Comparison of ENCODE assay signal across 9 mouse cellular contexts in the genomic region with DNA sequence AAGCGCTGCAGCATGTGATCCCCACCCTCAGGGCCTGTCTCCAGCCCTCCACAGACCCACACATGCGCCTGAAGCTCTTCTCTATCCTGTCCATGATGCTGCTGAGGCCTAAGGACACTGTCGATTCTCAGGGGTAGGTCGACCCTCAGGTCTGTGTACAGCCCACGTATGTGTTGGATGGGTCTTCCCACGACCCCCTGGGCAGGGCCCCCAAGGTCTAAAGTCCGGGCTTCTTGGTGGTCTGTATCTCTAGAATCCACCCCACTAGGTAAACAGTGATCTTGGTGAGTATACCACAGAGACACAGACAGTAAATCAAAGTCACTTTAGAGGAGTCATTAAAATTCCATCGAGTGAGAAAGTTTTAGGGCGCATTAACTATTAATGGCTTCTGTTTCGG. TPM values are rescaled to one million over a fixed set of nuclear protein-coding genes. Genes with fewer than 3 reads are reported as not detected.
A peak's percentile ranks its signal among the peaks of the same experiment; 100 is the strongest.
DNase-seq lines count a peak whose midpoint lies in the region; ATAC-seq and TF ChIP-seq lines count a peak whose summit lies in the region.
"Had no signal": no experiment of that assay in that cellular context is flagged by ENCODE, and none has a peak within 500 bp of the region (broad histone marks: within the 10 kb centered on the region; RNA-seq: fewer than 3 reads in every experiment).

No protein-coding gene starts in this region.

- TF ChIP-seq CTCF in hindbrain, postnatal 0 days (IDR thresholded peaks at IDR 0.05; ENCODE audit: low read depth) = no peak

- peak; percentile 14 to 48 for DNase-seq in kidney, postnatal 4 days
- DNase-seq in kidney, adult 8-10 months = no peak
- DNase-seq in hindbrain, postnatal 0 days (ENCODE audit: low spot score) = no peak
- DNase-seq in natural killer cell, adult 2 months (ENCODE audit: low spot score in 2 of 2) = no peak
- DNase-seq in left cerebral cortex, adult 8-10 months (ENCODE audit: low spot score in 2 of 2) = no peak

- ATAC-seq in forebrain, embryonic 13.5 days = no peak
- ATAC-seq in forebrain, embryonic 12.5 days (ENCODE audit: low FRiP score) = no peak
- ATAC-seq in hindbrain, postnatal 0 days = no peak; the same call in 1 of the 2 replicates
- ATAC-seq in neural tube, embryonic 12.5 days (ENCODE audit: low FRiP score, low read depth) = peak; percentile 31; the same call in 1 of the 2 replicates

- no peaks in the 10 kb centered on the region for H3K9me3 ChIP-seq in forebrain, embryonic 13.5 days (replicated peaks)
- no peaks in the 10 kb centered on the region for H3K9me3 ChIP-seq in forebrain, embryonic 12.5 days
- H3K9me3 ChIP-seq in hindbrain, postnatal 0 days (ENCODE audit: low read length) = no peaks in the 10 kb centered on the region
- H3K9me3 ChIP-seq in neural tube, embryonic 12.5 days = no peaks in the 10 kb centered on the region

- peaks cover 15% of the 10 kb centered on the region for H3K4me1 ChIP-seq in forebrain, embryonic 13.5 days
- no peaks in the 10 kb centered on the region; the same call in 1 of the 2 replicates for H3K4me1 ChIP-seq in forebrain, embryonic 12.5 days
- peaks cover 3% of the 10 kb centered on the region; the same call in 1 of the 2 replicates for H3K4me1 ChIP-seq in hindbrain, postnatal 0 days (ENCODE audit: insufficient read depth, low read length)
- peaks cover 16% of the 10 kb centered on the region for H3K4me1 ChIP-seq in neural tube, embryonic 12.5 days

- H3K27me3 ChIP-seq in forebrain, embryonic 13.5 days = no peaks in the 10 kb centered on the region
- no peaks in the 10 kb centered on the region for H3K27me3 ChIP-seq in forebrain, embryonic 12.5 days
- no peaks in the 10 kb centered on the region for H3K27me3 ChIP-seq in hindbrain, postnatal 0 days (ENCODE audit: insufficient read depth, low read length)
- no peaks in the 10 kb centered on the region for H3K27me3 ChIP-seq in neural tube, embryonic 12.5 days (replicated peaks)

- no peak overlapping the region for H3K4me2 ChIP-seq in forebrain, embryonic 13.5 days
- H3K4me2 ChIP-seq in forebrain, embryonic 12.5 days = no peak overlapping the region
- H3K4me2 ChIP-seq in hindbrain, postnatal 0 days (ENCODE audit: low read depth, low read length) = no peak overlapping the region
- H3K4me2 ChIP-seq in neural tube, embryonic 12.5 days (replicated peaks) = no peak overlapping the region

- H3K27ac ChIP-seq in forebrain, embryonic 13.5 days = no peak overlapping the region
- no peak overlapping the region for H3K27ac ChIP-seq in forebrain, embryonic 12.5 days
- peak overlapping the region; percentile 41; the same call in 1 of the 2 replicates for H3K27ac ChIP-seq in hindbrain, postnatal 0 days
- no peak overlapping the region; the same call in 1 of the 2 replicates for H3K27ac ChIP-seq in neural tube, embryonic 12.5 days

- peak overlapping the region; percentile 30; the same call in 1 of the 2 replicates for H3K9ac ChIP-seq in forebrain, embryonic 13.5 days
- no peak overlapping the region for H3K9ac ChIP-seq in forebrain, embryonic 12.5 days
- H3K9ac ChIP-seq in hindbrain, postnatal 0 days (replicated peaks; ENCODE audit: low read length) = no peak overlapping the region
- 0 out of 2 replicates have a peak overlapping the region, but pooled peaks have one; percentile 17 for H3K9ac ChIP-seq in neural tube, embryonic 12.5 days

- no peak overlapping the region for H3K4me3 ChIP-seq in forebrain, embryonic 13.5 days
- no peak overlapping the region for H3K4me3 ChIP-seq in forebrain, embryonic 12.5 days (replicated peaks)
- no peak overlapping the region for H3K4me3 ChIP-seq in hindbrain, postnatal 0 days (ENCODE audit: low read length)
- H3K4me3 ChIP-seq in neural tube, embryonic 12.5 days = no peak overlapping the region

- 58% methylated on average over 10 of the region's 10 CpGs for WGBS in forebrain, embryonic 13.5 days
- 71% methylated on average over 10 of the region's 10 CpGs for WGBS in forebrain, embryonic 12.5 days
- WGBS in hindbrain, postnatal 0 days = 73% methylated on average over 10 of the region's 10 CpGs
- 12% methylated on average over 10 of the region's 10 CpGs for WGBS in neural tube, embryonic 12.5 days

- H3K36me3 ChIP-seq in forebrain, embryonic 13.5 days (ENCODE audit: poor library complexity, severe bottlenecking) = peaks cover 80% of the 10 kb centered on the region
- peaks cover 72% of the 10 kb centered on the region for H3K36me3 ChIP-seq in forebrain, embryonic 12.5 days (replicated peaks)
- peaks cover 39% of the 10 kb centered on the region for H3K36me3 ChIP-seq in hindbrain, postnatal 0 days (ENCODE audit: insufficient read depth, low read length)
- peaks cover 56% of the 10 kb centered on the region for H3K36me3 ChIP-seq in neural tube, embryonic 12.5 days

RNA-seq across cellular contexts. Expression of a gene that starts 24.1 kb away (rescaled TPM):
- polyA plus RNA-seq in forebrain, embryonic 13.5 days (2015; fragmentation: Nextera tagmentation; extraction: Ambion mirVana) = 3.1 and 3.4 TPM in 2 replicates
- polyA plus RNA-seq in forebrain, embryonic 12.5 days (2016; fragmentation: Nextera tagmentation; extraction: Ambion mirVana) = 5.9 and 7.5 TPM in 2 replicates
- total RNA-seq in hindbrain, postnatal 0 days (2014; rRNA removed) = 12.8 and 16.3 TPM in 2 replicates
- polyA plus RNA-seq in hindbrain, postnatal 0 days (2015; fragmentation: Nextera tagmentation; extraction: Ambion mirVana) = 1.8 and 2.2 TPM in 2 replicates
- 5.6 and 7.4 TPM in 2 replicates for polyA plus RNA-seq in neural tube, embryonic 12.5 days (2016; fragmentation: Nextera tagmentation; extraction: Ambion mirVana)
- 1 to 10 TPM; 6.0 to 8.9 (median 6.9) TPM for total RNA-seq in left cerebral cortex, adult 8-10 months (2022)

RNA-seq across cellular contexts. Expression of a gene that starts 24.3 kb away (rescaled TPM):
- polyA plus RNA-seq in forebrain, embryonic 13.5 days (2015; fragmentation: Nextera tagmentation; extraction: Ambion mirVana) = 63.4 and 87.2 TPM in 2 replicates
- polyA plus RNA-seq in forebrain, embryonic 12.5 days (2016; fragmentation: Nextera tagmentation; extraction: Ambion mirVana) = 35.2 and 37.0 TPM in 2 replicates
- 264 and 274 TPM in 2 replicates for total RNA-seq in hindbrain, postnatal 0 days (2014; rRNA removed)
- polyA plus RNA-seq in hindbrain, postnatal 0 days (2015; fragmentation: Nextera tagmentation; extraction: Ambion mirVana) = 297 and 322 TPM in 2 replicates
- polyA plus RNA-seq in neural tube, embryonic 12.5 days (2016; fragmentation: Nextera tagmentation; extraction: Ambion mirVana) = 90.0 and 97.4 TPM in 2 replicates
- 100 to 1,000 TPM; 670 to 720 (median 701) TPM for total RNA-seq in left cerebral cortex, adult 8-10 months (2022)
- total RNA-seq: common myeloid progenitor, adult 5-6 weeks had no signal

RNA-seq across cellular contexts. Expression of a gene that starts 26.3 kb away (rescaled TPM):
- 43.9 and 50.2 TPM in 2 replicates for polyA plus RNA-seq in forebrain, embryonic 13.5 days (2015; fragmentation: Nextera tagmentation; extraction: Ambion mirVana)
- 53.1 and 59.3 TPM in 2 replicates for polyA plus RNA-seq in forebrain, embryonic 12.5 days (2016; fragmentation: Nextera tagmentation; extraction: Ambion mirVana)
- total RNA-seq in hindbrain, postnatal 0 days (2014; rRNA removed) = 52.7 and 78.5 TPM in 2 replicates
- 33.9 and 36.2 TPM in 2 replicates for polyA plus RNA-seq in hindbrain, postnatal 0 days (2015; fragmentation: Nextera tagmentation; extraction: Ambion mirVana)
- 47.5 and 50.1 TPM in 2 replicates for polyA plus RNA-seq in neural tube, embryonic 12.5 days (2016; fragmentation: Nextera tagmentation; extraction: Ambion mirVana)
- total RNA-seq in left cerebral cortex, adult 8-10 months (2022) = 100 to 1,000 TPM; 127 to 146 (median 132) TPM

Comparison
In these comparisons a context has a peak if more than half of its experiments do, and no peak if none do; other contexts are left out.
1. H3K9ac ChIP-seq: peak in forebrain, embryonic 13.5 days (single experiment) and neural tube, embryonic 12.5 days (single experiment); none in forebrain, embryonic 12.5 days (single experiment) and hindbrain, postnatal 0 days (single experiment).
2. DNase-seq: peak in kidney, postnatal 4 days (2 of 2); none in kidney, adult 8-10 months (0 of 2), hindbrain, postnatal 0 days (single experiment), natural killer cell, adult 2 months (0 of 2) and left cerebral cortex, adult 8-10 months (0 of 2).